Mouse (Mus musculus) erythroid progenitor cell, adult 5-6 weeks (primary cell): ENCODE results near the gene Pgs1. TPM values are rescaled to one million over a fixed set of nuclear protein-coding genes. Genes with fewer than 3 reads are reported as not detected.

ENCODE experiments used
- ATAC-seq: replicated peaks from 2 replicates; pipeline ENCODE4 v1.8.0; 2016; ENCODE audit warnings: moderate number of reproducible peaks, mild to moderate bottlenecking, moderate TSS enrichment, inconsistent platforms; ENCODE audit not compliant: poor library complexity, low FRiP score, severe bottlenecking
- total RNA-seq, 2 experiments: library from RNA; stranded (forward) in 1 of 2; stranded (reverse) in 1 of 2; fragments of 150-400 nt in 1 of 2; fragments of 186-747, 209-891 nt in 1 of 2; gene quantifications; 2 replicates each; pipeline versions ENCODE4 v1.2.3 to v1.2.4; 2015 to 2017; ENCODE audit warnings: low replicate concordance in 2 of 2

The Pgs1 gene
- total RNA-seq, 2 experiments from 2014 or later, result 5.1 to 10.1 TPM

DNA sequence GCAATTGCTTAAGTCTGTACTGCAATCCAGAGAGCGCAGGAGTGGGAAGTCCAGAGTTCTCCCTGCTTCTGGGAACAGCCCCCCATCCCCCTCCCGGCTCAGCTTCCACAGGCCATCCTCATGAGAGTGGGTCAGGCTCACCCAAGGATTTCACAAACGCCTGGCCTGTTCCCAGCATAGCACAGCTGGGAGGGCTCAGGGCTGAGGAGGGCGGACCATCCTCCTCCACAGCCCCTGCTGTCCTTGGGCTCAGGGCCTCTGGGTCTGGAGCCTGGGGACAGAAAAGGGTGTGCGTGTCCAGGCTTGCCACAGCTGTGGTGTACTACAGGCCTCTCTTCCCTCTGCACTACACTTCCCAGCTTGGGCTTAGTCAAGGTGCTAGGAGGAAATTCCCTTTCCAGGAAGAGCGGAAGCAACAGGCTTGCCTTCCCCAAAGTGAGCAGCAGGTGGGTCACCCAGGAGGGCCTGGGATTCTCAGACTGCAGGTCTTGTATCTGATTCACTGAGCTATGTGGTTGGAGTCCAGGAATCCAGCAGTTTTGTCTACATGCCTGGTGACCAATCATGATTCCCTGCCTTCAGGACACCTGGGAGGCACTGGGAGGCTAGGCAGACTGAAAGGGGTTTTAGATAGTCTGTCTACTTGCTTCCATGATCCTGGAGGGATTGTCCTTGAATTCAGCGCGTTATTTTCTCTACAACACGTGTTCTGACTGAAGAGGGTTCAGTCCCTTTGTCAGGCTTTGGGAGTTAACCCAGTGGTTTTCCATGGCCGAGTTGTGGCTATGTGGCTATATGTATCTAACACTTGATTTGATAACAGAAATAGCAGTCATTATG is 23.6 kb upstream of the Pgs1 start:
- no peak for ATAC-seq

- peak; percentile 74 for ATAC-seq
Measured at GRCm38 (mm10) chr11:117963091-117963793, 22.9 kb upstream of the Pgs1 start.

DNA sequence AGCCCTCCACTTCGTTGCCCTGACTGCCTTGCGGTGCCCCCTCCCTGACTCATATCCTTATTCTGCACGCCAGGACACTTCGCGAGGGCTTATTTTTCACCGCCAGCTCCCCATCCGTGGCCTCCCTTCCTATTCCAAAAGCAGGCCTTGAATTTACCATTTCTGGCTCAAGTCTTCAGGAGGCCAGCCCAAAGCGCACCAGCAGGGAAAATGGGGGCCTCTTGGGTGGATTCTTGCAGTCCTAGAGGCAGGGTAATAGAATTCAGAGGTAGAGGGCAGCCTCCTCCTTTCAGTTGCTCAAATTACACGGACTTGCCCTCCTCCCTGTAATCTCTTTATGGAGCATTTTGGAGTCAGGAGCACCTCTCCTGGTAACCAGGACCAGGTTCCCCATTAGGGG is 22.2 kb upstream of the Pgs1 start:
- ATAC-seq, result no peak

- ATAC-seq, result no peak
Measured at GRCm38 (mm10) chr11:117964294-117964693, 21.8 kb upstream of the Pgs1 start.

- ATAC-seq, result no peak
Measured at GRCm38 (mm10) chr11:117965052-117965451, 21.0 kb upstream of the Pgs1 start.

DNA sequence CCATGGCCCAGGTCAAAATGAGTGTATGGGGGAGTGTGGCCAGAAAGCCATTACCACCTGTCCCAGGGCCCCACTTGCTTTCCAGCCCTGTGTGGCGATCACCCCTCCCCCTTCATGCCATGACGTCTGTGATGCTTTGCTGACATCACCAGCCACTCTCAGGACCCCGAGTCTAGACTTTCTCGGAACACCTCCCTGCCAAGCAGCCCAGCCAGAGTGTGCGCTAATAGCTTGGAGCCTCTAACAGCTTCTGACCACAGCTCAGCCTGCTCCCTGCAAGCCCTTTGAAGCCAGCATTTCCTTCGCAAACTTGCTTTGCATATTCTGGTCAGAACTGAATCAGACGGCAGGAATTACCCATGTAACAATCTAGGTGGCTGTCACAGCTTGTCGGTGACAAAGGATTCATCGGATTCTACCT is 20.5 kb upstream of the Pgs1 start:
- ATAC-seq, result no peak

DNA sequence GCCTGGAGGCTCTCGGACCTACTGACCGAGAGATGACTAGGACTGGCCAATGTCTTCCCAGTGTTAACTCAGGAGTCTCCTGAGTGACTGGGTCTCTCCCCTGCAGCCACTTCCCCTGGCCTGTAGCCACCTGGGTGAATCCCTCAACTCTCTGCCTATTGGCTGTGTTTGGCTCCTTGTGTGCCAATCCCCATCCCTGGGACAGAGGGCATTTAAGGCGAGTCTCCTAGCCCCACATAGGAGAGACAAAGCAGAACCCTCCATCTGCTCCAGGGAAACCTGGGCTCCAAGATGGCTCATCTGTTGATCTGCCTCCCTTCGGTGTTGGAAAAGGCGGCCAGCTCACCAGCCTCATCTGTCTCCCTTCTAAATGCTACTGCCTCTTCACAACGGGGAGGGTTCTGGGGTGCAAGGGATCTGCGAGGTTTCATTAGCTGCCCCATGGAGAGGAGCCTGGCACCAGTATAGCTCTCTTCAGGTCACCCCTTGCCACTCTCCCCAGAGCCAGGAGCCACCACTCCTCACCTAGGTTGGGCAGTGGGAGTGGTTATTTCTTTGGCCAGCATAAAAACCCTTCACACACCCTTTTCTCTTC is 19.5 kb upstream of the Pgs1 start:
- no peak for ATAC-seq

GRCm38 (mm10) chr11:117967249-117968015 is 18.7 kb upstream of the Pgs1 start:
- ATAC-seq, result no peak

- no peak for ATAC-seq
Measured at GRCm38 (mm10) chr11:117968016-117968671, 17.9 kb upstream of the Pgs1 start.

- no peak for ATAC-seq
Measured at GRCm38 (mm10) chr11:117968716-117969099, 17.4 kb upstream of the Pgs1 start.

DNA sequence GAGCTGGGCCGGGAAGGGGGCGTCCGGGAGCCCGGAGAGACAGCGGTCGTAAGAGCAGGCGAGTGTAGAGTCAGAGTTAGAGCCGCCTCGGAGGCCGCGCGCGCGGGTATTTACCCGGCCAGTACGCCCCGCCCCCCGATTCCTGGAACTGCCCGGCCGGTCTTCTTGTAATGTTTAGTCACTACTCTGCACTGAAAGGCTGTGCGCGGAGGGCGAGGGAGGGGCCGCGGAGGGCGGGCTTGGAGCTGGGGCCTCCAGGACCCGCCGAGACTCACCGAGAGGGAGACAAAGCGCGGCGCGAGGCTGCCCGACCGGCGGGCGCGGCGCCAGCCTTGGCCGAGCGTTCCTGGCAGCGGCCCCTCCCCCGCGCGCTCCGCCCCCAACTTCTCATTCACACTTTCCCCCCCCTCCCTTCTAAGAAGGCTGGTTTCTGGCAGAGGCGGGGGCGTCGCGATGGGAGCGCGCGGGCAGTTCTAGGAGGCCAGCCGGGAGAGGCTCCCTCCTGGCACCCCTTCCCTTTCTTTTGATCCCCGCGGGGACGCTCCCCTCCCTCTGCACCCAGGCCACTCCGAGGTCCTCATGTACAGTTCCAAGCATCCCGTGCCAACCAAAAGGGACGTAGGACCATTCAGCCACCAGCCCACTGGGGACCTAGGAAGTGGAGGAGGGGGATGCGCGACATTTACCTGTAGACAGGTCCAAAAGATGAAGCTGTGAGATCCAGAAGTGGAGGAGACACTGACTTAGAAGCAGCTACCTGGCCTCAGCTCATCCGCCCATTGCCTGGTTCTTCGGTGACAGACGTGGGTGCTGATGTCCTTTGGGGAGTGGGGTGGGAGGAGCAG is 16.8 kb upstream of the Pgs1 start:
- peak; percentile 35; the same call in 1 of the 2 replicates for ATAC-seq

- ATAC-seq, result peak; percentile 64
Measured at GRCm38 (mm10) chr11:117969945-117970872, 15.9 kb upstream of the Pgs1 start, which contains the start of gene Socs3. Socs3 (minus strand) TSS chr11:117970047.

- ATAC-seq, result no peak
Measured at GRCm38 (mm10) chr11:117971100-117971499, 15.0 kb upstream of the Pgs1 start.

DNA sequence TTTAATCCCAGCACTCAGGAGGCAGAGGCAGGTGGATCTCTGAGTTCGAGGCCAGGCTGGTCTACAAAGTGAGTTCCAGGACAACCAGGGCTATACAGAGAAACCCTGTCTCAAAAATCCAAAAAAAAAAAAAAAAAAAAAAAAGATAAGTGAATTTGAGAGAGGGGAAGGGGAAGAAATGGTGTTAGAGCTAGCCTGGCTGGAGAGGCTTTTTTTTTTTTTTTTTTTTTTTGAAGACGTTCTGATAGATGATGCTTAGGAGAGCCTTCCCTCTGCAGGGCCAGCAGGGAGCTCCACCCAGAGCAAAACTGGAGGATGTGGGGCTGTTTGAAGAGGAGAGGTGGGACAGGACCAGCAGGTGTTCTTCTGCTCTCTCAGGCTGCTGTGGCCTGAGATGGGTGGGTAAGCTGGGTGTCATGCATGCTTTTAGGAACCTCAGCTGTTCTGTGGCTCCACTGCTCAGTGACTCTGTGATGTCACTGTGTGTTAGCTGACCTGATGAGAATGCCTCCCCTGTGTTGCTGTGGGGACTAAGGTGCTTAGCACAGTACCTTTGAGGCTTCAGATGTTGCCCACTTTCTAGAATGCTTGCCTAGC is 14.3 kb upstream of the Pgs1 start:
- no peak for ATAC-seq

DNA sequence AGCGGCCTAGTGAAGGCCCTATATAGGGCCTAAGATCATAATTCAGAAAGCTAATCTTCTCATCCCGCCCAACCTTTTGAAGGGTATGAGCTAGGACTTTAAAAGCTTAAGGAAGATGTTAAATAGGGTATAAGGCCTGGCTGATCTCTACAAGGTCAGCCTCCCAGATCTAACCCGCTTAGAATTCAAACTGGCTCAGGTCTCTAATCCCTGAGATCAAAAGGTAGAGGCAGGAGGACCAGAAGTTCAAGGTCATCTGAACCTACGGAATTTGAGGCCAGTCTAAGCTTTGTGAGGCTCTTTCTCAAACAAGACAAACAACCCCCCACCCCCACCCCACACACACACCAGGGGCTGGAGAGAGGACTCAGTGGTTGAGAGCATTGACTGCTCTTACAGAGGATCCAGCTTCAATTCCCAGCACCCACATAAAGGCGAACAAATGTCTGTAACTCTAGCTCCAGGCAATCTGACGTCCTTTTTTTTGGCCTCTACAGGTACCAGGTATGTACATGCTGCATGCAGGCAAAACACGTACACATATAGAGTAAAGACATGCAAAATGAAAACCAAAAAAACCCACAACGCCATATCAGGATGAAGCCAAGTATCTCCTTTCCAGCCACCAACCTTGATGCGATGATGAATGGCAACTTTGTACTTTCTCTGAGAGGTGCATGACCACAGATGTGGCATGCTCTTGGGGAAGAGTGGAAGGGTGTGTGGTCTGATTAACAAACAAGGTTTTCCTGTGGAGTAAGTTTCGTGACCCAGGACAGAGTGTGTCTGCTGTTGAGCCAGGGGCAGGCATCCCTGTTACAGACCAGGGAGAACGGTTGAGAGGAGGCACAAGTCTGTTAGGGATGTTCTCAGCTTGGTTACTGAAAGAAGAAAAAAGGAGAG is 13.2 kb upstream of the Pgs1 start:
- no peak for ATAC-seq

DNA sequence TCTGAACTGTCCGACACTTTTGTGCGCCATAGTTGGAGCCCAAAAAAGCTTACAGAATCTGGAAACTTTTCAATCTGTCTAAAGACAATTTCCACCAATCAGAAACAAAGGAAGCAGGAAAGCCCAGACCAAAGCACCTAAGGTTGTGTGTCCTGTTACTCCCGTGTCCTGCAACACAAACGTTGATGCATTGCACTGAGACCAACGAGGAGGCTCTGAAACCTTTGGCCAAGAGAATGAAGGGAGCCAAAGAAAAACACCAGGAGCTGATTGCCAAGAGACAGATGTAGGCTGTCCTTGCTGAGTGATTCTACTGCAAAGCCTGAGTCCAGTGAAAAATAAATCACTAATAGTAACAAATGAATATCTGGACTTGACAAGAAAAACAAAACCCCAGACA is 12.5 kb upstream of the Pgs1 start:
- no peak for ATAC-seq
